Mouse (Mus musculus) layer of hippocampus, postnatal 10 days (tissue): Measurements from ENCODE around the gene Hpgd. TPM values are rescaled to one million over a fixed set of nuclear protein-coding genes. Genes with fewer than 3 reads are reported as not detected.

Experiments used
- DNase-seq, 2 experiments: peaks; one replicate each; pipeline ENCODE4 v3.0.0; 2021; ENCODE audit warnings: low spot score in 2 of 2
- total RNA-seq, 2 experiments: library from RNA; stranded (reverse); gene quantifications; 2 replicates each; pipeline ENCODE4 v1.2.3; 2021

The Hpgd gene
- total RNA-seq, 2 experiments from 2014 or later = 2.0 to 3.0 TPM

GRCm38 (mm10) chr8:56315189-56315588 lies 20.8 kb downstream of the Hpgd start:
- no peak for DNase-seq

GRCm38 (mm10) chr8:56323276-56323675 lies 28.9 kb downstream of the Hpgd start:
- DNase-seq = no peak

- no peak for DNase-seq
Measured at GRCm38 (mm10) chr8:56327709-56328108, 33.3 kb downstream of the Hpgd start.

- no peak for DNase-seq
Measured at GRCm38 (mm10) chr8:56328130-56328542, 33.8 kb downstream of the Hpgd start.

- DNase-seq = no peak
Measured at GRCm38 (mm10) chr8:56335390-56336000, 41.1 kb downstream of the Hpgd start.

- no peak for DNase-seq
Measured at GRCm38 (mm10) chr8:56336771-56337170, 42.4 kb downstream of the Hpgd start.

- DNase-seq = no peak
Measured at GRCm38 (mm10) chr8:56343505-56343904, 49.1 kb downstream of the Hpgd start.

- DNase-seq = no peak
Measured at GRCm38 (mm10) chr8:56343940-56344339, 49.6 kb downstream of the Hpgd start.

- DNase-seq = no peak
Measured at GRCm38 (mm10) chr8:56344359-56344758, 50.0 kb downstream of the Hpgd start.

GRCm38 (mm10) chr8:56345641-56346420 lies 51.4 kb downstream of the Hpgd start:
- no peak for DNase-seq

GRCm38 (mm10) chr8:56363180-56363579 lies 68.8 kb downstream of the Hpgd start:
- DNase-seq = no peak
